Mouse (Mus musculus) small intestine, adult 2 months (tissue): ENCODE measurements at regions not wholly inside any gene's neighbourhood (a gene's known extent, or its start where the extent isn't known, plus 50 kb on each side); places are given as distances from the start of the nearest gene placed in this dataset.

Experiments used
- CTCF ChIP-seq: fragments of 200-500 bp; IDR thresholded peaks from 2 replicates; pipeline ENCODE4 v1.5.1; 2012; ENCODE audit warnings: low read depth, mild to moderate bottlenecking, control low read depth, inconsistent platforms, low read length, moderate library complexity, mixed read lengths; ENCODE audit not compliant: insufficient replicate concordance, insufficient read length; ENCODE audit errors: extremely low read depth
- POLR2A ChIP-seq: fragments of 200-500 bp; IDR thresholded peaks from 2 replicates; pipeline ENCODE4 v1.6.1; 2012; ENCODE audit warnings: low read depth, mild to moderate bottlenecking, control low read depth, inconsistent platforms, low read length, moderate library complexity

DNA sequence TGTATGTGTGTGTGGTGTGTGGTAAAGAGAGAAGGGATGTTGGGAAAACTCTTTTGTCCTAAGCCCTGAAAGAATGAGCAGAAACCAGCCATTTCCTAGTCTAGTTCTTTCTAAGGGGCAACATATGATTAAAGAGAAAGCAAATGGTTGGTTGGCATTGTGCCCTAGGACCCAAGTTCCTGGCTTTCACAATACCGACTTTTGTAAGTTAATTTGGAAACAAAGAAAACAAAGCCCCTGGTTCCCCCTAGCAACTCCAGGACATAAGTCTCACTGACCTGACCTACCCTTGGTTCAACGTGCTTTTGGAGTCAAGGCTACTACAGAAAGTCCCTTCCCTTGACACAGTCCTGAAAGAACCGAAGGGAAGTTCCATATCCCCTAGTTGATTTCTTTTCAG is 220.1 kb upstream of the Ppp2r3a start:
- TF ChIP-seq POLR2A (no peak), CTCF (no peak)
